Mouse (Mus musculus): ENCODE data around the gene St8sia6. TPM values are rescaled to one million over a fixed set of nuclear protein-coding genes. Genes with fewer than 3 reads are reported as not detected.
A peak's percentile ranks its signal among the peaks of the same experiment; 100 is the strongest.

St8sia6 gene
- total and polyA plus RNA-seq, 2 experiments from 2014 or later: 1.2 to 1.3 TPM

DNA sequence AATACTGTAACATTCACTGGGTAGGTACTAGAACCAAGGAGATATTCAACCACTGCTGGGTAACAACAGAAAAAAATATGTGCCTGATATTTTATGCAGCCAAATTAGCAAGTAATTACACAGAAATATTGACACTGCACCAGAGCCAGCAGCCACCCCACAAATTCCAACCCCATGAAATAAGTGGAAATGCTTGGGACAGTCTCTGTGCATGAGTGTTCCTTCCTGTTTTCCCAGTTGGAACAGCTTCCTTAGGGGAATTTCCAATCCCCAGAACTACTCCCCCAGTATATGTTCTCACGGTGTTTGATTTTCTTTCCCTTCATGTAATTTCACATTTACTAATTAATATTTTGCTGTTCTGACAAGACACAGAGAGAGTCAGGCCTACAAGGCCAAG is 43.8 kb downstream of the St8sia6 start:
- no peak overlapping the region for H3K27ac ChIP-seq (ENCODE audit: low read depth, low read length)
- whole genome bisulfite sequencing: 76% methylated on average over 1 of the region's 1 CpGs
- no peak for ATAC-seq

DNA sequence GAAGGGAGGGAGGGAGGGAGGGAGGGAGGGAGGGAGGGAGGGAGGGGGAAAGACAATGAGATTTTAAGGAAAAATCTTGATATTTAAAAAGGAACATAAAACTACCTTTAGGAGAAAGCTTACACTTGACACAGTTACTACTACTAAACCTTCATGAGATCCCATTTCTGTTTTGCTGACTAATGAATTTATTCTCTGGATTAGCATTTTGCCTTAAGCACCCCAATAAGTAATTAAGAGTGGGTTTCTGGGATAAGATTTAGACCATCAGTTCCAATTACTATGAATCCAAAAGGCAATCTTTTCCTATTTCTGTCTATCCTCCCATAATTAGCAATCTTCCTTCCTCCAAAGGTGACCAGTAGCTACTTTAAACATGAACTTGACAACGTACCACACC is 44.7 kb downstream of the St8sia6 start:
- TF ChIP-seq CTCF (IDR thresholded peaks at IDR 0.05; ENCODE audit: low read depth): no peak
- Histone ChIP-seq H3K4me1 (ENCODE audit: insufficient read depth) (no peaks in the 10 kb centered on the region), H3K9ac (no peak overlapping the region), H3K27ac (ENCODE audit: low read depth, low read length) (no peak overlapping the region), H3K9me3 (ENCODE audit: low read length) (no peaks in the 10 kb centered on the region), H3K4me2 (ENCODE audit: low read depth) (no peak overlapping the region), H3K4me3 (ENCODE audit: low read depth, low read length) (no peak overlapping the region), H3K36me3 (ENCODE audit: insufficient read depth) (no peaks in the 10 kb centered on the region), H3K27me3 (ENCODE audit: insufficient read depth, low read length) (no peaks in the 10 kb centered on the region)
- no peak for ATAC-seq
- 72% methylated on average over 1 of the region's 1 CpGs for WGBS
- DNase-seq: no peak

More for the DNA sequence above, 43.8 kb downstream of the St8sia6 start:
- Histone ChIP-seq H3K4me3 (ENCODE audit: low read depth, low read length) (no peak overlapping the region), H3K9ac (no peak overlapping the region), H3K9me3 (ENCODE audit: low read length) (no peaks in the 10 kb centered on the region), H3K4me1 (ENCODE audit: insufficient read depth) (no peaks in the 10 kb centered on the region), H3K4me2 (ENCODE audit: low read depth) (no peak overlapping the region), H3K36me3 (ENCODE audit: insufficient read depth) (no peaks in the 10 kb centered on the region), H3K27me3 (ENCODE audit: insufficient read depth, low read length) (no peaks in the 10 kb centered on the region)
- no peak for TF ChIP-seq CTCF (IDR thresholded peaks at IDR 0.05; ENCODE audit: low read depth)
- no peak for DNase-seq

DNA sequence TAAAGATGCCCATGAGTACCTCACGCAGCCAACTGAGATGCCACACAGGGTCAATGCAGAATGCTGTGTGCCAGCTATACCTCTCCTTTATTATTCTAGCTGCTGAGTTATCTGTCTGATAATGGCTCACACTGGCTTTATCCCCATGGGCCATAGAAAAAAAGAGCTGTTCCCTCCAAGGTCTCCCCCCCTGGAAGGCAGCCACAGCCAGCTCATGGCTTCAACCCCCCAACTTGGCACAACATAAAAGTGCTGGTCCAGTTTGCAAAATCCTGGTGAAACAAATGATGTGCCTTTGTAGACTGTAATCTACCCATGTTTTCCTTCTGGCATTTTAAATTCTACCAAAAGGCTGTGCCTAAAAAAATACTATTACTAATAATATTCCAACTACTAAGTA is 46.3 kb downstream of the St8sia6 start:
- H3K9ac ChIP-seq: no peak overlapping the region
- no peaks in the 10 kb centered on the region for H3K36me3 ChIP-seq (ENCODE audit: insufficient read depth)
- no peaks in the 10 kb centered on the region for H3K27me3 ChIP-seq (ENCODE audit: insufficient read depth, low read length)
- no peak overlapping the region for H3K27ac ChIP-seq (ENCODE audit: low read depth, low read length)
- H3K9me3 ChIP-seq (ENCODE audit: low read length): no peaks in the 10 kb centered on the region
- WGBS: 82% methylated on average over 1 of the region's 1 CpGs
- H3K4me2 ChIP-seq (ENCODE audit: low read depth): no peak overlapping the region
- H3K4me3 ChIP-seq (ENCODE audit: low read depth, low read length): no peak overlapping the region
- DNase-seq (no peak), ATAC-seq (no peak)
- no peaks in the 10 kb centered on the region for H3K4me1 ChIP-seq (ENCODE audit: insufficient read depth)
- TF ChIP-seq CTCF (IDR thresholded peaks at IDR 0.05; ENCODE audit: low read depth): no peak

DNA sequence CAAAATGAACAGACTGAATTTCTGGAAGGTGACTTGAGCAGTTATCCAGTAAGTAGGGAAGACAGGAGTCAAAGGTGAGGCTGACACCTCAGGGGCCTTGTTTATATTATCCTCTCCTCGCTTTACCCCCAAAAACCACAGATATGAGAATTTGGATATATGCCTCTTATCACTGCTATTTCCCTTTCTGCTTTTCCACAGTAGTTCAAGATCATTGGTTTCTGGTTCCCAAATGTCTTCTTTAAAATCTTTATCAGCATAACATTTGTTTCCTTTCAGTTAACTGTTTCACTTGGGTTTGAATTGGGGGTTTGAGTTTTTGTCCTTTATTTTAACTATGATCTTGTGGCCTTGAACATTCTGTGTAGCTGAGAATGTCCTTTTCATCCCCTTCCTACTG is 47.8 kb downstream of the St8sia6 start:
- Histone ChIP-seq H3K4me2 (ENCODE audit: low read depth) (no peak overlapping the region), H3K9ac (no peak overlapping the region), H3K4me1 (ENCODE audit: insufficient read depth) (no peaks in the 10 kb centered on the region), H3K36me3 (ENCODE audit: insufficient read depth) (no peaks in the 10 kb centered on the region), H3K27ac (ENCODE audit: low read depth, low read length) (no peak overlapping the region), H3K9me3 (ENCODE audit: low read length) (no peaks in the 10 kb centered on the region), H3K27me3 (ENCODE audit: insufficient read depth, low read length) (no peaks in the 10 kb centered on the region), H3K4me3 (ENCODE audit: low read depth, low read length) (no peak overlapping the region)
- no peak for TF ChIP-seq CTCF (IDR thresholded peaks at IDR 0.05; ENCODE audit: low read depth)
- DNase-seq (no peak), ATAC-seq (no peak)
- 78% methylated on average over 1 of the region's 1 CpGs for WGBS

DNA sequence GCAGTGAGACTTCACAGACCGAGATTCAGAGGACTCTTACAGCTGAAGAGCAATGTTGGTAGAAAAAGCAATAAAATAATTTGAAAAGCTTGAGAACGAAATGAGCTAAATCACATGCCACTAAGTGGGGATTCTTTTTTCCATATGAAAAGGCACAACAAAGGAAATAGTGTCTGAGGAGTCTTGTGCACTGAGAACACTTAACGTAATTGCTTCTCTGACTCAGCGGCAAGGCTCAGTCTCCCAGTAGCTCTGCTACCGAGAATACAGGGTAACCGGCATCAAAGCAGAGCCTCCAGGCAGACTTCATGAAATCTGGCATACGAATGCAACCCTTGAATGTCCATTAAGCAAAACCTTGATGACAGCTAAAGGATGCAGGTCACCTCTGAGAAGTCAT is 55.2 kb downstream of the St8sia6 start:
- DNase-seq (peak; percentile 39), ATAC-seq (peak; percentile 93)
- Histone ChIP-seq H3K27ac (ENCODE audit: low read depth, low read length) (no peak overlapping the region), H3K4me2 (ENCODE audit: low read depth) (no peak overlapping the region), H3K9me3 (ENCODE audit: low read length) (no peaks in the 10 kb centered on the region), H3K9ac (no peak overlapping the region), H3K27me3 (ENCODE audit: insufficient read depth, low read length) (no peaks in the 10 kb centered on the region), H3K4me3 (ENCODE audit: low read depth, low read length) (no peak overlapping the region), H3K4me1 (ENCODE audit: insufficient read depth) (no peaks in the 10 kb centered on the region), H3K36me3 (ENCODE audit: insufficient read depth) (no peaks in the 10 kb centered on the region)
- no peak for TF ChIP-seq CTCF (IDR thresholded peaks at IDR 0.05; ENCODE audit: low read depth)
- WGBS: 45% methylated on average over 7 of the region's 7 CpGs

DNA sequence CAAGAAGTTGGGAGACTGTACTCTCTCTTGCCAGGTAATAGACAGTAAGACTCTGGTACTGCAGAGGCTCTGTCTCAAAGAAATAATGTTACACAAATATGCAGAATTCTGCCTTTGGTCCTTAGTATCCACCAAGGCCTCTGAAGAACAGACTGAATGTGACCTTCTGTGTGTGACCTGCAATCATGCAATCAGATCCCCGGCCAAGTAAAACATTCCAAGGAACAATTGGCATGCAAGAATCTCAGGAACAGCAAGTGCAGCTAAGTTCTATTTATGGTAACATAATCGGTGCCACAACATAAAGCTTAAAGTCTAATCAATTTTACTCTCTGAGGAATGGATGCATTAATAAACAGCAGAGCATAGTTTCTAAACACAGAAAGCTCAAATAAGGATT is 66.0 kb downstream of the St8sia6 start:
- Histone ChIP-seq H3K27me3 (ENCODE audit: insufficient read depth, low read length) (no peaks in the 10 kb centered on the region), H3K9ac (no peak overlapping the region), H3K9me3 (ENCODE audit: low read length) (0 out of 2 replicates have a peak, but pooled peaks cover 3% of the 10 kb centered on the region), H3K4me2 (ENCODE audit: low read depth) (no peak overlapping the region), H3K4me1 (ENCODE audit: insufficient read depth) (no peaks in the 10 kb centered on the region), H3K27ac (ENCODE audit: low read depth, low read length) (no peak overlapping the region), H3K36me3 (ENCODE audit: insufficient read depth) (no peaks in the 10 kb centered on the region), H3K4me3 (ENCODE audit: low read depth, low read length) (no peak overlapping the region)
- no peak for TF ChIP-seq CTCF (IDR thresholded peaks at IDR 0.05; ENCODE audit: low read depth)
- DNase-seq (no peak), ATAC-seq (no peak)
- 71% methylated on average over 2 of the region's 2 CpGs for WGBS

DNA sequence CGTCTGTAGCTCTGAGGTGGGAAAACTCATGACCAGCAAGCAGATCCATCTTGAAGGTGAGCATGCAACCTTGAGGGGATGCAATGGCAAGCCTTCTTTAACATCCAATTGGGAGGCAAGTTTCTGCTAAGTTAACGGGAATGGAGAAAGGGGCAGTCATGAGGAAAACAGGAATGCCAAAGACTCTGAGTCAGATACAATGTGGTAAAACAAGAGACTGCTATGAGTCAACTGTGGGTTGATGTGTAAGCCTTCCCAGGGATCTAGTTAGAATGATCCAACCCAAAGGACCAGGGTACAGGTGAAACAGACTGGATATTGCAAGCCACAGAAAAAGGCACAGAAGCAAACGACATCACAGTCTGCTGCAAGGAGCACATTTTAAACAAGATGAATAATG is 68.3 kb downstream of the St8sia6 start:
- ATAC-seq: no peak

DNA sequence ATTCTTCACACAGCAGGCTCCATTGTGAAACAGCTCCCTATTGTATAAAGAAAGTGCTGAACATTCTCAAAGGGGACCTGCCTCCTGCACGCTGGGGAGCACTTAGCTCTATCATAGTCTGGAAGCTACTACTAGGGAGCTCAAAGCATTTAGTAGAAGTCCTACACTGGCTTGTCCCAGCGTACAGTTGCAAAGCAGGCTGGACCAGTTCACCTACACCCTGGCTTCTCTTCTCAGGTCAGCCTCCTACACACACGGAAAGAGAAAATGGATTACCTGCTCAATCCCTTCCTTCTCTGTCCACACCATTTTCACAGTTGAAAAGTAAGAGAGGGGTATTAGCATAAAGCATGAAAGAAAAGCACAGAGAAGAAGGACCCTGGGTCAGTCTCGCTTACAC is 71.6 kb downstream of the St8sia6 start:
- TF ChIP-seq CTCF (IDR thresholded peaks at IDR 0.05; ENCODE audit: low read depth): no peak
- WGBS: 70% methylated on average over 4 of the region's 4 CpGs
- no peaks in the 10 kb centered on the region for H3K36me3 ChIP-seq (ENCODE audit: insufficient read depth)
- ATAC-seq (no peak), DNase-seq (no peak)
- H3K4me3 ChIP-seq (ENCODE audit: low read depth, low read length): no peak overlapping the region
- no peak overlapping the region for H3K27ac ChIP-seq (ENCODE audit: low read depth, low read length)
- H3K9me3 ChIP-seq (ENCODE audit: low read length): no peaks in the 10 kb centered on the region
- no peak overlapping the region for H3K9ac ChIP-seq
- no peaks in the 10 kb centered on the region for H3K27me3 ChIP-seq (ENCODE audit: insufficient read depth, low read length)
- H3K4me2 ChIP-seq (ENCODE audit: low read depth): no peak overlapping the region
- H3K4me1 ChIP-seq (ENCODE audit: insufficient read depth): no peaks in the 10 kb centered on the region

More for the DNA sequence above, 68.3 kb downstream of the St8sia6 start:
- Histone ChIP-seq H3K27ac (ENCODE audit: low read depth, low read length) (no peak overlapping the region), H3K9me3 (ENCODE audit: low read length) (0 out of 2 replicates have a peak, but pooled peaks cover 3% of the 10 kb centered on the region), H3K4me1 (ENCODE audit: insufficient read depth) (no peaks in the 10 kb centered on the region), H3K4me2 (ENCODE audit: low read depth) (no peak overlapping the region), H3K36me3 (ENCODE audit: insufficient read depth) (no peaks in the 10 kb centered on the region), H3K9ac (no peak overlapping the region), H3K4me3 (ENCODE audit: low read depth, low read length) (no peak overlapping the region), H3K27me3 (ENCODE audit: insufficient read depth, low read length) (no peaks in the 10 kb centered on the region)
- DNase-seq: no peak
- no peak for TF ChIP-seq CTCF (IDR thresholded peaks at IDR 0.05; ENCODE audit: low read depth)
- WGBS: 66% methylated on average over 3 of the region's 3 CpGs
